Mouse (Mus musculus): Measurements from ENCODE around the gene Slc13a4. TPM values are rescaled to one million over a fixed set of nuclear protein-coding genes. Genes with fewer than 3 reads are reported as not detected.

The Slc13a4 gene
- polyA plus RNA-seq, 1 experiment = 5.7 TPM

GRCm38 (mm10) chr6:35335452-35335851, 27.5 kb upstream of the Slc13a4 start:
- DNase-seq = no peak
- WGBS = 42% methylated on average over 5 of the region's 5 CpGs
- TF ChIP-seq CTCF (IDR thresholded peaks at IDR 0.05; ENCODE audit: insufficient read depth, low read length) = no peak
- no peak for TF ChIP-seq POLR2A (IDR thresholded peaks at IDR 0.05; ENCODE audit: borderline replicate concordance, extremely low read depth, low read depth, low read length)
- no peak overlapping the region for H3K4me3 ChIP-seq (replicated peaks; ENCODE audit: extremely low read depth, low read depth, low read length)
- H3K4me1 ChIP-seq (ENCODE audit: control insufficient read depth, insufficient read depth, low read length) = no peaks in the 10 kb centered on the region; the same call in 1 of the 2 replicates

DNA sequence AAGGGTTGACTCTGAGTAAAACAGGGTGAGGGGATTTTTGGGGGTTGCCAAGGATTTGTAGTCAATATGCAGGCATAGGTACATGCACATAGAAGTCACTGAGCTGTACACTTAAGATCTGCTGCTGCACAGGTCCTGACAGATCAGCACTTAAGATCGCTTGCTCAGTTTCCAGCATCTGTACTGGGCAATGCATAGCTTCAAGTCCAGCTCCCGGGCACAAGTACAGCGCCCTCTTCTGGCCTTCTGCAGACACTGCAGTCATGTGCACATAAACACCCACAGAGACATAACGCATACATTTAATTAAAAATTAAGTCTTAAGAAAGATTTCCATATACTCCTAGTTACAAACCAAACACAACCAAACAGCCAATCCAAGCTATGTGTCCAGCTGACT, 26.3 kb upstream of the Slc13a4 start:
- H3K4me1 ChIP-seq (ENCODE audit: control insufficient read depth, insufficient read depth, low read length) = no peaks in the 10 kb centered on the region; the same call in 1 of the 2 replicates
- no peak overlapping the region for H3K4me3 ChIP-seq (replicated peaks; ENCODE audit: extremely low read depth, low read depth, low read length)
- 75% methylated on average over 4 of the region's 4 CpGs for WGBS
- TF ChIP-seq CTCF (IDR thresholded peaks at IDR 0.05; ENCODE audit: insufficient read depth, low read length) (no peak), POLR2A (IDR thresholded peaks at IDR 0.05; ENCODE audit: borderline replicate concordance, extremely low read depth, low read depth, low read length) (no peak)
- DNase-seq = no peak

GRCm38 (mm10) chr6:35333632-35334031, 25.7 kb upstream of the Slc13a4 start:
- WGBS = 50% methylated on average over 3 of the region's 3 CpGs
- Histone ChIP-seq H3K4me3 (replicated peaks; ENCODE audit: extremely low read depth, low read depth, low read length) (no peak overlapping the region), H3K4me1 (ENCODE audit: control insufficient read depth, insufficient read depth, low read length) (no peaks in the 10 kb centered on the region; the same call in 1 of the 2 replicates)
- TF ChIP-seq POLR2A (IDR thresholded peaks at IDR 0.05; ENCODE audit: borderline replicate concordance, extremely low read depth, low read depth, low read length) = no peak
- TF ChIP-seq CTCF (IDR thresholded peaks at IDR 0.05; ENCODE audit: insufficient read depth, low read length) = no peak
- DNase-seq = no peak

GRCm38 (mm10) chr6:35330834-35331233, 22.9 kb upstream of the Slc13a4 start:
- no peak overlapping the region for H3K4me3 ChIP-seq (replicated peaks; ENCODE audit: extremely low read depth, low read depth, low read length)
- no peak for DNase-seq
- no peaks in the 10 kb centered on the region; the same call in 1 of the 2 replicates for H3K4me1 ChIP-seq (ENCODE audit: control insufficient read depth, insufficient read depth, low read length)
- WGBS = 44% methylated on average over 6 of the region's 6 CpGs
- TF ChIP-seq POLR2A (IDR thresholded peaks at IDR 0.05; ENCODE audit: borderline replicate concordance, extremely low read depth, low read depth, low read length) (no peak), CTCF (IDR thresholded peaks at IDR 0.05; ENCODE audit: insufficient read depth, low read length) (no peak)

DNA sequence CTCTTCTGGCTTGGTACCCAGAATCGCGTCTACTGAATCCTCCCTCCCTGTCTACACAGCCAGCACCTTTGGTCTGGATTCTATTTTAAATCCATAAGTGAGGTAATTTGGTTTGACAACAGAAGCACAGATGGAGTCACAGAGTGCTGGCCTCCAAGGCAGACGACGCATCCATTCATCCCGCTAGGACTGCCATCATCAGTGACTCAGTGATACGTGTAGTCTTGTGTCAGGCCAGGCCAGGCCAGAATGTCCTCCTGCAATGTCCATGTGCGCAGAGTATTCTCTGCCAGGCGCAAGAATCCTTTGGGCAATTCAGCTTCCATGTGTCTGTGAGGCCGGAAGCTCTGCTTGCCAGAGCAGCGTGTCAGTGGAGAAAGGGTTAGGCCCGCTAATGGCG, 22.0 kb upstream of the Slc13a4 start:
- DNase-seq = no peak
- H3K4me1 ChIP-seq (ENCODE audit: control insufficient read depth, insufficient read depth, low read length) = no peaks in the 10 kb centered on the region; the same call in 1 of the 2 replicates
- no peak overlapping the region for H3K4me3 ChIP-seq (replicated peaks; ENCODE audit: extremely low read depth, low read depth, low read length)
- TF ChIP-seq CTCF (IDR thresholded peaks at IDR 0.05; ENCODE audit: insufficient read depth, low read length) (no peak), POLR2A (IDR thresholded peaks at IDR 0.05; ENCODE audit: borderline replicate concordance, extremely low read depth, low read depth, low read length) (no peak)
- 95% methylated on average over 12 of the region's 12 CpGs for WGBS

DNA sequence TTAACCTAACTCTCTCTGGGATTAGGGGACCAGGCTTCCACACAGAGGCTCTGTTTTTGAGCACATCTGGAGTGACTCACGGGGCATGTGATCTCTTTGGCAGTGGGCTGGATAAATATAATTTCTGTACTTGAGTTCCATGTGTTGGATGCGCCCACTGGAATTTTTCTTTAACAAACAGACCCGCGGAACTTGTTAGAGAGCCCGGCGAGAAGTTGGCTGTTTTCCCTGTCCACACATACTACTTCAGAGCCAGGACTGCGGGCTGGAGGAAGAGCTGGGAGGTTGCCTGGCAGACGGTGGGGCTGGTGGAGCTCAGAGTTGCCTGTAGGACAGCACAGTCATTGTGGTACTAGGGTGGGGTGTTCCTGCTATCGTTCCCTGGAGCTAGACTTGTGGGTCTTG, 18.2 kb upstream of the Slc13a4 start, which contains the start of gene Fam180a:
Fam180a (minus strand) TSS at position 31 of the 405 bp plus-strand sequence.
- TF ChIP-seq POLR2A (IDR thresholded peaks at IDR 0.05; ENCODE audit: borderline replicate concordance, extremely low read depth, low read depth, low read length) (no peak), CTCF (IDR thresholded peaks at IDR 0.05; ENCODE audit: insufficient read depth, low read length) (no peak)
- peak; percentile 5 for DNase-seq
- Histone ChIP-seq H3K4me3 (replicated peaks; ENCODE audit: extremely low read depth, low read depth, low read length) (no peak within 1 kb of the TSS), H3K4me1 (ENCODE audit: control insufficient read depth, insufficient read depth, low read length) (no peaks in the 10 kb centered on the region; the same call in 1 of the 2 replicates)
- 44% methylated on average over 9 of the region's 9 CpGs for whole genome bisulfite sequencing

- WGBS = 71% methylated on average over 9 of the region's 9 CpGs
- H3K4me1 ChIP-seq (ENCODE audit: control insufficient read depth, insufficient read depth, low read length) = no peaks in the 10 kb centered on the region
- TF ChIP-seq POLR2A (IDR thresholded peaks at IDR 0.05; ENCODE audit: borderline replicate concordance, extremely low read depth, low read depth, low read length) (no peak), CTCF (IDR thresholded peaks at IDR 0.05; ENCODE audit: insufficient read depth, low read length) (no peak)
- no peak overlapping the region for H3K4me3 ChIP-seq (replicated peaks; ENCODE audit: extremely low read depth, low read depth, low read length)
- DNase-seq = no peak
These were observed 16.4 kb upstream of the Slc13a4 start for GRCm38 (mm10) chr6:35324306-35324705.

- 68% methylated on average over 1 of the region's 1 CpGs for WGBS
- DNase-seq = no peak
- TF ChIP-seq CTCF (IDR thresholded peaks at IDR 0.05; ENCODE audit: insufficient read depth, low read length) (no peak), POLR2A (IDR thresholded peaks at IDR 0.05; ENCODE audit: borderline replicate concordance, extremely low read depth, low read depth, low read length) (no peak)
- no peak overlapping the region for H3K4me3 ChIP-seq (replicated peaks; ENCODE audit: extremely low read depth, low read depth, low read length)
- no peaks in the 10 kb centered on the region for H3K4me1 ChIP-seq (ENCODE audit: control insufficient read depth, insufficient read depth, low read length)
These were observed 15.1 kb upstream of the Slc13a4 start for GRCm38 (mm10) chr6:35323046-35323445.

DNA sequence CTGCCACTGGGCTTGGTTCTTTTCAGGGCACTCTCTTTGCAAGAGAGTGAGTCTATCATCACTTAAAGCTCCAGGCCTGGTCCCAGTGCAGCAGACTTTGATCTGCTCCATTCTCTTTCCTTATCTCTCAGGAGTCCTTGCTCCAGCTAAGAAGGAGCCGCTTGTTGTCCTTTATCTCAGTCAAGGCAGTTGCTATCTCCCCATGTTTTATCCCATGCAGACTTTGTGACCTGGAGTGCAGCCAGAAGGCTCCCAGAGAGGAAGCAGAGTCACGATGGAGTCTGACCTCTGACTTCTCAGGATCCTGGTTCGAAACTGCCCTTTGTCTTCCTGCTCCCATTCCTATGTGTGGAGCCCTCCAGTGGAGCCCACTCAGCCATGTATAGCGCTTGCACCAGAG, 13.2 kb upstream of the Slc13a4 start:
- Histone ChIP-seq H3K4me3 (replicated peaks; ENCODE audit: extremely low read depth, low read depth, low read length) (no peak overlapping the region), H3K4me1 (ENCODE audit: control insufficient read depth, insufficient read depth, low read length) (no peaks in the 10 kb centered on the region)
- TF ChIP-seq POLR2A (IDR thresholded peaks at IDR 0.05; ENCODE audit: borderline replicate concordance, extremely low read depth, low read depth, low read length) (no peak), CTCF (IDR thresholded peaks at IDR 0.05; ENCODE audit: insufficient read depth, low read length) (no peak)
- WGBS = 43% methylated on average over 4 of the region's 4 CpGs
- no peak for DNase-seq

- DNase-seq = no peak
- 76% methylated on average over 6 of the region's 6 CpGs for WGBS
- no peaks in the 10 kb centered on the region for H3K4me1 ChIP-seq (ENCODE audit: control insufficient read depth, insufficient read depth, low read length)
- no peak overlapping the region for H3K4me3 ChIP-seq (replicated peaks; ENCODE audit: extremely low read depth, low read depth, low read length)
- TF ChIP-seq CTCF (IDR thresholded peaks at IDR 0.05; ENCODE audit: insufficient read depth, low read length) (no peak), POLR2A (IDR thresholded peaks at IDR 0.05; ENCODE audit: borderline replicate concordance, extremely low read depth, low read depth, low read length) (no peak)
These were observed 11.9 kb upstream of the Slc13a4 start for GRCm38 (mm10) chr6:35319850-35320249.

All from lung, adult 2 months (tissue).